Mouse (Mus musculus) hindbrain, postnatal 0 days (tissue): ENCODE measurements at regions not wholly inside any gene's neighbourhood (a gene's known extent, or its start where the extent isn't known, plus 50 kb on each side); places are given as distances from the start of the nearest gene placed in this dataset.

ENCODE experiments used
- ATAC-seq: fragments of 200-750 bp; cut with Nextera tagmentation; 2 replicates; pipeline ENCODE4 v1.8.0; 2017; ENCODE audit warnings: mild to moderate bottlenecking, moderate TSS enrichment, moderate library complexity
- DNase-seq: peaks from one replicate; pipeline ENCODE4 v3.0.0-alpha.2; 2015; ENCODE audit warnings: low spot score
- H3K27ac ChIP-seq: fragments of 300-500 bp; sonication (generic); 2 replicates; pipeline ENCODE4 v1.5.1; 2014; ENCODE audit warnings: mild to moderate bottlenecking
- H3K27me3 ChIP-seq: fragments of 300-500 bp; sonication (generic); 2 replicates; pipeline ENCODE4 v1.6.1; 2014; ENCODE audit warnings: low read length, mixed read lengths; ENCODE audit not compliant: insufficient read depth
- H3K36me3 ChIP-seq: fragments of 300-500 bp; sonication (generic); 2 replicates; pipeline ENCODE4 v1.6.1; 2014; ENCODE audit warnings: low read length, mixed read lengths; ENCODE audit not compliant: insufficient read depth
- H3K4me1 ChIP-seq: fragments of 300-500 bp; sonication (generic); 2 replicates; pipeline ENCODE4 v1.6.1; 2014; ENCODE audit warnings: antibody characterized with exemption, low read length, mixed read lengths; ENCODE audit not compliant: insufficient read depth
- H3K4me2 ChIP-seq: fragments of 300-500 bp; sonication (generic); 2 replicates; pipeline ENCODE4 v1.6.1; 2014; ENCODE audit warnings: low read depth, mild to moderate bottlenecking, low read length, moderate library complexity, mixed read lengths
- H3K4me3 ChIP-seq: fragments of 300-500 bp; sonication (generic); 2 replicates; pipeline ENCODE4 v1.5.1; 2014; ENCODE audit warnings: low read length
- H3K9ac ChIP-seq: fragments of 300-500 bp; sonication (generic); replicated peaks from 2 replicates; pipeline ENCODE4 v1.6.1; 2014; ENCODE audit warnings: mild to moderate bottlenecking, low read length, moderate library complexity, mixed read lengths
- H3K9me3 ChIP-seq: fragments of 300-500 bp; sonication (generic); 2 replicates; pipeline ENCODE4 v1.6.1; 2016; ENCODE audit warnings: low read length, mixed read lengths
- CTCF ChIP-seq: IDR thresholded peaks from 2 replicates; pipeline ENCODE4 v1.5.1; 2016; ENCODE audit warnings: antibody characterized with exemption, control low read depth, low read depth
- WGBS: fragments of 180-500 bp; shearing (Covaris S2); extraction: QIAGEN DNeasy Blood & Tissue Kit; methylation state at CpG from one replicate; pipeline ENCODE4 v1.1.7; 2014; 5-methylcytosine and 5-hydroxymethylcytosine counted together

- H3K27me3 ChIP-seq: no peaks in the 10 kb centered on the region
- no peaks in the 10 kb centered on the region for H3K9me3 ChIP-seq
- H3K9ac ChIP-seq: no peak overlapping the region
- H3K4me1 ChIP-seq: peaks cover 7% of the 10 kb centered on the region; the same call in 1 of the 2 replicates
- no peak overlapping the region for H3K27ac ChIP-seq
- H3K36me3 ChIP-seq: no peaks in the 10 kb centered on the region
- no peak overlapping the region for H3K4me3 ChIP-seq
- TF ChIP-seq CTCF: no peak
- no peak for DNase-seq
- 86% methylated on average over 8 of the region's 8 CpGs for WGBS
- ATAC-seq: no peak
- H3K4me2 ChIP-seq: no peak overlapping the region
These were observed 448.9 kb downstream of the Wdr11 start for GRCm38 (mm10) chr7:130040596-130040995.

DNA sequence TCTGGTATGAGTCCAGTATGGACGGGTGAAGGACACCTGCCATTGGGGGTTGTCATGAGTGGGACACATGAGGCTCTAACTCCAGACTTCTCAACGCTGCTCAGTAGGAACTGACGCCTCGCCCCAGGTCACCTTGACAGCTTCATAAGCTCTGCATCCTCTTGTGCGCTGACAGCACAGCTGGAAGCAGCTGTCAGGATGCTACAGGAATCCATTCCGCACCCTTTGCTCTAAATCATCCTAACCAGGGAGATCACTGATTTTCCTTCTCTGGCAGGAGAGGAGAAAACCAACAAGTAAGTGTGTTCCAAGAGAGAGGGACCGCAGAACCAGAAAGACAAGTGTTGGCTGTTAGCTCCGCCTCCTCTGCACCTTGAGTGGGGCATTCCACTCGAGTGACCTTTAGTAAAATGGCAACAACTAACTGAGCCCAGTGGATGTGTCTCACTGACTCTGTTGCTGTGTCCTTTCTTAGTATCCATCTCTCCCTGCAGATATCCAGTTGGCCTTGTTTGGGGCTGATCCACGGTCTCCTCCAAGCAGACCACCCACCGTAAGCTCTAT is 449.8 kb downstream of the Wdr11 start:
- Histone ChIP-seq H3K27ac (no peak overlapping the region), H3K9ac (no peak overlapping the region), H3K4me1 (peaks cover 8% of the 10 kb centered on the region; the same call in 1 of the 2 replicates), H3K27me3 (no peaks in the 10 kb centered on the region), H3K4me3 (no peak overlapping the region), H3K4me2 (no peak overlapping the region), H3K36me3 (no peaks in the 10 kb centered on the region), H3K9me3 (no peaks in the 10 kb centered on the region)
- DNase-seq (no peak), ATAC-seq (no peak)
- WGBS: 85% methylated on average over 11 of the region's 11 CpGs
- TF ChIP-seq CTCF: no peak

DNA sequence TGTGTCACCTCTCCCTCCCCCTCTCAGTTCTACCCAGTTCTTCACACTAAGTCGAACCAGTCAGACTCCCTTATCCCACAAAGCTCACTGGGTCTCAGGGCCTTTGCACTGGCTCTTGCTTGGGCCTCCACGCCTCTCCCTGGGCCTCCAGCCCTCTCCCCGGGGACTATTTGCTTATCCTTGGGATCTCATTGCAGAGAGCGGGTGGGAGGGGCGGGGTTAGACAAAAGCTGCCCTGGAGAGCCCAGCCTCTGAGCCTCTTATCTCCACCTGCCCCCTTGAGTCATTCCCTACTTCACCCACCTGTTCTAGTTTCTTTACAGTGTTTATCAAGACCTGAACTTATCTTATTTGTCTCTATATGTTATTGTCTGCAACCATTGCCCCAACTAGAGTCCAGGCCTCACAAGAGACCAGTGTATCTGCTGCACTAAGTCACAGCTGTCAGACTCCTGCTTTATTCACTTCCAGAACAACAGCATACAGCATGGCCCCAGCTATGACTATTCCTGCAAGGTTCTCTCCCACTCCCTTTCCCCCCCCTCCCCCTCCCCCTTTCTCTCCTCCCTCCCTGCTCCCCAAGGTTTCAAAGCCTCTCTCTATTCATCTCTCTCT is 450.7 kb downstream of the Wdr11 start:
- Histone ChIP-seq H3K27ac (no peak overlapping the region), H3K27me3 (no peaks in the 10 kb centered on the region), H3K4me1 (0 out of 2 replicates have a peak, but pooled peaks cover 6% of the 10 kb centered on the region), H3K4me2 (no peak overlapping the region), H3K9me3 (no peaks in the 10 kb centered on the region), H3K4me3 (no peak overlapping the region), H3K36me3 (no peaks in the 10 kb centered on the region), H3K9ac (no peak overlapping the region)
- no peak for TF ChIP-seq CTCF
- ATAC-seq (no peak), DNase-seq (no peak)
- WGBS: 64% methylated on average over 5 of the region's 5 CpGs

- no peaks in the 10 kb centered on the region for H3K36me3 ChIP-seq
- 58% methylated on average over 21 of the region's 21 CpGs for WGBS
- ATAC-seq: no peak
- no peaks in the 10 kb centered on the region for H3K9me3 ChIP-seq
- H3K4me3 ChIP-seq: no peak overlapping the region
- DNase-seq: peak; percentile 29
- no peak overlapping the region for H3K27ac ChIP-seq
- no peak overlapping the region for H3K9ac ChIP-seq
- H3K4me1 ChIP-seq: 0 out of 2 replicates have a peak, but pooled peaks cover 3% of the 10 kb centered on the region
- no peak overlapping the region for H3K4me2 ChIP-seq
- no peaks in the 10 kb centered on the region for H3K27me3 ChIP-seq
- TF ChIP-seq CTCF: no peak
These were observed 452.0 kb downstream of the Wdr11 start for GRCm38 (mm10) chr7:130043397-130044234.

DNA sequence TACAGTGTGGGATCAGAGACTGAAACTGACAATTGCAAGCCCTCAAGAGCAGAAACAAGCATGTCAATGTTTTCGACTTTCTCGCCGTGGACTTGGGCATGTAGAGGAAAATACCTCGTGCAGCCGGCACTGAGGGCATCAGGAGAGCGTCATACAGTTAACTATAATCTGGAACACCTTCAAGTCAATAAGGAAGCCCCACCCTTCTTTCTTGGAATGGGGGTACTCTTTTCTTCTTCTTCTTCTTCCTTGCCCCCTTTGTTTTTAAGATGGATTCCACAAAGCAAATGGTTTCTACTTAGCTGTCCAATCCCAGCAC is 452.5 kb downstream of the Wdr11 start:
- Histone ChIP-seq H3K36me3 (no peaks in the 10 kb centered on the region), H3K27me3 (no peaks in the 10 kb centered on the region), H3K4me1 (0 out of 2 replicates have a peak, but pooled peaks cover 3% of the 10 kb centered on the region), H3K9me3 (no peaks in the 10 kb centered on the region), H3K4me2 (no peak overlapping the region), H3K9ac (no peak overlapping the region), H3K27ac (no peak overlapping the region), H3K4me3 (no peak overlapping the region)
- WGBS: 81% methylated on average over 6 of the region's 6 CpGs
- ATAC-seq (no peak), DNase-seq (no peak)
- no peak for TF ChIP-seq CTCF

GRCm38 (mm10) chr7:130044581-130044980 is 452.9 kb downstream of the Wdr11 start:
- TF ChIP-seq CTCF: no peak
- H3K9me3 ChIP-seq: no peaks in the 10 kb centered on the region
- H3K36me3 ChIP-seq: no peaks in the 10 kb centered on the region
- ATAC-seq: no peak
- no peak for DNase-seq
- no peak overlapping the region for H3K27ac ChIP-seq
- H3K27me3 ChIP-seq: no peaks in the 10 kb centered on the region
- no peak overlapping the region for H3K9ac ChIP-seq
- H3K4me1 ChIP-seq: 0 out of 2 replicates have a peak, but pooled peaks cover 3% of the 10 kb centered on the region
- 77% methylated on average over 6 of the region's 6 CpGs for WGBS
- H3K4me3 ChIP-seq: no peak overlapping the region
- H3K4me2 ChIP-seq: no peak overlapping the region
